Mouse (Mus musculus): ENCODE measurements around the gene Bmf.
A peak's percentile ranks its signal among the peaks of the same experiment; 100 is the strongest.

GRCm38 (mm10) chr2:118543893-118544799 lies 5.3 kb downstream of the Bmf start:
- TF ChIP-seq CTCF (IDR thresholded peaks at IDR 0.05) = no peak
- peak; percentile 91 for TF ChIP-seq EP300 (IDR thresholded peaks at IDR 0.05)
